In the genomic region with DNA sequence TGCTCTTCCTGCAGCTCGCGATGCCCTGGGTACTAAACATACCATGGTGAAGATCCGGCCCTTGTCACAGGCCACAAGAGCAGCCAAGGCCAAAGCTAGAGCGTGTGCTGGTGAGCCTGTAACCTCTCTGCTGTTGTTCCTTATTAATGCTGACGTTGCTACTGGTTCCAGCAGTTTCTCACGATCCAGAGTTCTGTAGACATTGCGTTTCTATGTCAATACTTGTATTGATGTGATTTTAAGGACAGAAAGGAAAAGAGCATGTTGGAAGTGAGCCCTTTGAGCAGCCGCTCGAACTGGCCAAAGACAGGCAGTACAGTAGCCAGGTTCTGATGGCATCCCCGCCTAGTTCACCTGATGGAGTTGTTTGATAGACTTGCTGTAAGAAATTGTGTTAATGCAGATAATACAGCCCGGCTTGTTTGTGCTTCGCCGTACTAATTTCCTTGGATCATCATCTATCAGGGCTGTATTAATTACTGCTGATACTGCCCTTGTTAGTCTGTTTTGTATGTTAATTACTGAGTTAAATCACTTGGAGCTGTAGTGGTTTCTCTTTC, we compare ENCODE assay signal across 30 mouse cellular contexts. TPM values are rescaled to one million over a fixed set of nuclear protein-coding genes. Genes with fewer than 3 reads are reported as not detected.
DNase-seq lines count a peak whose midpoint lies in the region; ATAC-seq and TF ChIP-seq lines count a peak whose summit lies in the region.
"Had no signal": no experiment of that assay in that cellular context is flagged by ENCODE, and none has a peak within 500 bp of the region (broad histone marks: within the 10 kb centered on the region; RNA-seq: fewer than 3 reads in every experiment).

No protein-coding gene starts in this region.

- 77% methylated on average over 13 of the region's 13 CpGs for WGBS in liver, postnatal 0 days (ENCODE audit: insufficient replicate concordance)
- 39% methylated on average over 13 of the region's 13 CpGs for WGBS in liver, adult 2 months
- 64% methylated on average over 13 of the region's 13 CpGs for WGBS in liver, embryonic 15.5 days (ENCODE audit: insufficient replicate concordance)
- WGBS in kidney, embryonic 15.5 days = 93% methylated on average over 13 of the region's 13 CpGs

- peak; percentile 44 for DNase-seq in liver
- DNase-seq in liver, postnatal 0 days = no peak
- peak; percentile 93 for DNase-seq in liver, adult 2 months (ENCODE audit: extremely low read depth, low read depth, low spot score)
- DNase-seq in left cerebral cortex, adult 2 months (ENCODE audit: extremely low spot score in 1 of 2, low spot score in 2 of 2) = no peak
- DNase-seq: adrenal gland, adult 2 months; cerebellum, adult 18-20 months; cerebellum, postnatal 10 days; gastrocnemius, adult 2 months; gastrocnemius, postnatal 36 days; heart, adult 2 months; kidney, postnatal 25 days; lung, embryonic 14.5 days; lung, postnatal 14 days; right cerebral cortex, adult 18-20 months; spleen, adult 18-20 months; thymus, postnatal 14 days had no signal

- H3K9ac ChIP-seq in liver, postnatal 0 days (replicated peaks) = no peak overlapping the region
- no peak overlapping the region for H3K9ac ChIP-seq in liver, adult 2 months (ENCODE audit: low read depth, low read length)
- H3K9ac ChIP-seq in liver, embryonic 15.5 days = no peak overlapping the region
- no peak overlapping the region for H3K9ac ChIP-seq in kidney, embryonic 15.5 days
- H3K9ac ChIP-seq: forebrain, embryonic 15.5 days; hindbrain, embryonic 14.5 days; limb, embryonic 13.5 days; lung, embryonic 14.5 days; neural tube, embryonic 12.5 days had no signal

- TF ChIP-seq POLR2A in liver, adult 2 months (IDR thresholded peaks at IDR 0.05; ENCODE audit: extremely low read depth, insufficient read depth, low read length) = no peak

- no peak overlapping the region for H3K4me2 ChIP-seq in liver, postnatal 0 days (ENCODE audit: low read depth, low read length)
- peak overlapping the region; percentile 32 for H3K4me2 ChIP-seq in liver, embryonic 15.5 days
- H3K4me2 ChIP-seq in kidney, embryonic 15.5 days = no peak overlapping the region
- H3K4me2 ChIP-seq: forebrain, embryonic 15.5 days; hindbrain, embryonic 14.5 days; limb, embryonic 13.5 days; lung, embryonic 14.5 days; midbrain, embryonic 11.5 days; neural tube, embryonic 12.5 days had no signal

- no peaks in the 10 kb centered on the region for H3K4me1 ChIP-seq in liver, postnatal 0 days (ENCODE audit: insufficient read depth)
- H3K4me1 ChIP-seq in liver, adult 2 months (ENCODE audit: control insufficient read depth, insufficient read depth, low read length) = peaks cover 10% of the 10 kb centered on the region
- H3K4me1 ChIP-seq in liver, embryonic 15.5 days (replicated peaks) = peaks cover 32% of the 10 kb centered on the region
- H3K4me1 ChIP-seq in kidney, embryonic 15.5 days = no peaks in the 10 kb centered on the region
- H3K4me1 ChIP-seq: limb, embryonic 13.5 days; neural tube, embryonic 12.5 days had no signal

- H3K27ac ChIP-seq in liver, postnatal 0 days (ENCODE audit: low read depth) = no peak overlapping the region
- no peak overlapping the region; the same call in 1 of the 2 replicates for H3K27ac ChIP-seq in liver, adult 2 months (replicated peaks; ENCODE audit: insufficient read depth, low read depth, low read length)
- peak overlapping the region; percentile 73 for H3K27ac ChIP-seq in liver, embryonic 15.5 days (replicated peaks)
- no peak overlapping the region for H3K27ac ChIP-seq in left cerebral cortex, adult 2 months
- H3K27ac ChIP-seq in kidney, embryonic 15.5 days = no peak overlapping the region
- H3K27ac ChIP-seq: forebrain, embryonic 15.5 days; gastrocnemius, adult 2 months; heart, adult 2 months; hindbrain, embryonic 14.5 days; layer of hippocampus, adult 2 months; limb, embryonic 13.5 days; neural tube, embryonic 12.5 days had no signal

- no peak overlapping the region for H3K4me3 ChIP-seq in liver, postnatal 0 days (ENCODE audit: low read depth, low read length)
- H3K4me3 ChIP-seq in liver, adult 2 months (ENCODE audit: insufficient read depth, low read depth, low read length) = no peak overlapping the region
- H3K4me3 ChIP-seq in liver, embryonic 15.5 days (replicated peaks) = 0 out of 2 replicates have a peak overlapping the region, but pooled peaks have one; percentile 5
- H3K4me3 ChIP-seq in left cerebral cortex, adult 2 months = no peak overlapping the region
- H3K4me3 ChIP-seq in kidney, embryonic 15.5 days (replicated peaks) = no peak overlapping the region
- H3K4me3 ChIP-seq: forebrain, embryonic 10.5 days; forebrain, embryonic 15.5 days; gastrocnemius, adult 2 months; heart, adult 2 months; layer of hippocampus, adult 2 months; limb, embryonic 13.5 days; myocyte; neural tube, embryonic 12.5 days had no signal

- TF ChIP-seq CTCF in liver, postnatal 0 days (IDR thresholded peaks at IDR 0.05; ENCODE audit: low read depth) = no peak
- no peak for TF ChIP-seq CTCF in liver, adult 2 months (IDR thresholded peaks at IDR 0.05; ENCODE audit: low read depth, low read length)
- no peak for TF ChIP-seq CTCF in left cerebral cortex, adult 2 months (IDR thresholded peaks at IDR 0.05)

- H3K27me3 ChIP-seq in liver, postnatal 0 days (ENCODE audit: insufficient read depth, low read length) = no peaks in the 10 kb centered on the region
- no peaks in the 10 kb centered on the region for H3K27me3 ChIP-seq in liver, adult 2 months (ENCODE audit: control insufficient read depth, insufficient read depth, low read length)
- H3K27me3 ChIP-seq in liver, embryonic 15.5 days = no peaks in the 10 kb centered on the region
- no peaks in the 10 kb centered on the region for H3K27me3 ChIP-seq in kidney, embryonic 15.5 days
- H3K27me3 ChIP-seq: forebrain, embryonic 15.5 days; limb, embryonic 13.5 days; neural tube, embryonic 12.5 days had no signal

- ATAC-seq in liver, postnatal 0 days = no peak
- ATAC-seq in liver, embryonic 15.5 days (ENCODE audit: insufficient read depth) = peak; percentile 64
- ATAC-seq in kidney, embryonic 15.5 days (replicated peaks; ENCODE audit: low FRiP score) = no peak
- no peak for ATAC-seq in CD4-positive, CD25-positive, alpha-beta regulatory T cell, adult 4 months
- ATAC-seq: forebrain, embryonic 15.5 days; intestine, postnatal 0 days; midbrain, embryonic 16.5 days had no signal

- TF ChIP-seq EP300 in liver, postnatal 0 days (IDR thresholded peaks at IDR 0.05; ENCODE audit: low read depth) = no peak

- intact Hi-C loops in left cerebral cortex, adult 2 months (cut with DNase I) = no loop called here

- peaks cover 3% of the 10 kb centered on the region; the same call in 1 of the 2 replicates for H3K79me2 ChIP-seq in liver, adult 2 months (ENCODE audit: control insufficient read depth, insufficient read depth, low read length)

- no peaks in the 10 kb centered on the region for H3K9me3 ChIP-seq in liver, postnatal 0 days (ENCODE audit: low read length)
- no peaks in the 10 kb centered on the region for H3K9me3 ChIP-seq in liver, embryonic 15.5 days (replicated peaks)
- no peaks in the 10 kb centered on the region for H3K9me3 ChIP-seq in kidney, embryonic 15.5 days (replicated peaks)
- H3K9me3 ChIP-seq: forebrain, embryonic 10.5 days; forebrain, embryonic 15.5 days; limb, embryonic 13.5 days; neural tube, embryonic 12.5 days had no signal

- peaks cover 19% of the 10 kb centered on the region for H3K36me3 ChIP-seq in liver, postnatal 0 days (replicated peaks; ENCODE audit: insufficient read depth, low read length)
- peaks cover 18% of the 10 kb centered on the region for H3K36me3 ChIP-seq in liver, adult 2 months (ENCODE audit: control insufficient read depth, insufficient read depth, low read length)
- peaks cover 38% of the 10 kb centered on the region for H3K36me3 ChIP-seq in liver, embryonic 15.5 days (replicated peaks)
- peaks cover 24% of the 10 kb centered on the region for H3K36me3 ChIP-seq in kidney, embryonic 15.5 days

RNA-seq across cellular contexts. Expression of gene Loxl4, which starts 29.7 kb away (rescaled TPM):
- 0.05 and 0.13 TPM in 2 replicates for polyA plus RNA-seq in liver, postnatal 0 days (2015; fragmentation: Nextera tagmentation; extraction: Ambion mirVana)
- total RNA-seq in liver, adult 2 months (2014; rRNA removed) = 0.74 and 1.1 TPM in 2 replicates
- 2.3 and 4.3 TPM in 2 replicates for polyA plus RNA-seq in liver, adult 2 months (2012; rRNA removed)
- polyA plus RNA-seq in liver, embryonic 15.5 days (2015; fragmentation: Nextera tagmentation; extraction: Ambion mirVana) = 0.05 and 0.06 TPM in 2 replicates
- under 1 TPM; 0.20 to 0.35 TPM for total RNA-seq in left cerebral cortex, adult 2 months (2021)
- polyA plus RNA-seq in kidney, embryonic 15.5 days (2015; fragmentation: Nextera tagmentation; extraction: Ambion mirVana) = 1.8 and 2.2 TPM in 2 replicates
- polyA plus RNA-seq in CD4-positive, CD25-positive, alpha-beta regulatory T cell, adult 4 months (2017; shearing (Covaris generic)) = under 1 TPM; 0.39 to 0.47 TPM
- total RNA-seq: hematopoietic stem cell, adult 5-6 weeks had no signal

Comparison
In these comparisons a context has a peak if more than half of its experiments do, and no peak if none do; other contexts are left out.
1. DNase-seq: peak in liver (single experiment) and liver, adult 2 months (single experiment); none in liver, postnatal 0 days (single experiment) and left cerebral cortex, adult 2 months (0 of 2).